Mouse (Mus musculus) liver, postnatal 0 days (tissue): ENCODE measurements around the gene Fgd1.

Experiments
- CTCF ChIP-seq: sonication (generic); IDR thresholded peaks from 2 replicates; pipeline ENCODE4 v1.5.1; 2016; ENCODE audit warnings: antibody characterized with exemption, low read depth
- EP300 ChIP-seq: IDR thresholded peaks from 2 replicates; pipeline ENCODE4 v1.6.1; 2016; ENCODE audit warnings: antibody characterized with exemption, low read depth, mild to moderate bottlenecking

- no peak for TF ChIP-seq CTCF
- TF ChIP-seq EP300, result no peak
Measured at GRCm38 (mm10) chrX:151054489-151054888, 8.5 kb downstream of the Fgd1 start.
